Mouse (Mus musculus): Measurements from ENCODE around the gene Ezh1.

DNA sequence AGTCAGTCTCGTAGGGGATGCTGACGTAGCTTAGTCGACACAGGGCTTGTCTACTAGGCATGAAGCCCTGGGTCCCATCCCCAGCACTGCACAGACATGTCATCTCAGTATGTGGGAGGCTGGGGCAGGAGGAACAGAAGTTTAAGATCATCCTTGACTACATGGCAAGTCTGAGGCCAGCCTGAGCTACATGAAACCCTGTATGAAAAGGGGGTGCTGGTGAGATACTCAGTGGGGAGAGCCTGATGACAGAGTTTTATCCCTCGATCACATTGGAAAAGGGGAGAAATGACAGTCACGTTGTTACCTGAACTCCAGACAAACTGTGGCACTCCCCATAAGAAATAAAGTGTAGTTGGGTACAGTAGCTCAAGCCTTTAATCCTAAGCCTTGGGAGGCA is 38.7 kb downstream of the Ezh1 start:
- no peak for TF ChIP-seq CTCF (IDR thresholded peaks at IDR 0.05; ENCODE audit: low read depth, low read length)
- no peak for TF ChIP-seq TAL1 (conservative IDR thresholded peaks at IDR 0.05; ENCODE audit: low read depth, low read length)
- no peak for TF ChIP-seq POLR2AphosphoS5 (IDR thresholded peaks at IDR 0.05; ENCODE audit: insufficient replicate concordance, low read depth, low read length)
- no peak for TF ChIP-seq GATA2 (IDR thresholded peaks at IDR 0.05; ENCODE audit: borderline replicate concordance, low read depth, low read length)

Data from G1E (cell line).